Mouse (Mus musculus) testis, adult 2 months (tissue): ENCODE results near the gene Hic1.

Source experiments
- CTCF ChIP-seq: fragments of 200-500 bp; IDR thresholded peaks from 2 replicates; pipeline ENCODE4 v1.5.1; 2012; ENCODE audit warnings: low read depth, mild to moderate bottlenecking, inconsistent platforms, low read length, moderate library complexity; ENCODE audit not compliant: control insufficient read depth, insufficient read depth, insufficient replicate concordance
- POLR2A ChIP-seq: fragments of 200-500 bp; IDR thresholded peaks from 2 replicates; pipeline ENCODE4 v1.6.1; 2012; ENCODE audit warnings: low read depth, mild to moderate bottlenecking, inconsistent platforms, low read length, moderate library complexity; ENCODE audit not compliant: control insufficient read depth

DNA sequence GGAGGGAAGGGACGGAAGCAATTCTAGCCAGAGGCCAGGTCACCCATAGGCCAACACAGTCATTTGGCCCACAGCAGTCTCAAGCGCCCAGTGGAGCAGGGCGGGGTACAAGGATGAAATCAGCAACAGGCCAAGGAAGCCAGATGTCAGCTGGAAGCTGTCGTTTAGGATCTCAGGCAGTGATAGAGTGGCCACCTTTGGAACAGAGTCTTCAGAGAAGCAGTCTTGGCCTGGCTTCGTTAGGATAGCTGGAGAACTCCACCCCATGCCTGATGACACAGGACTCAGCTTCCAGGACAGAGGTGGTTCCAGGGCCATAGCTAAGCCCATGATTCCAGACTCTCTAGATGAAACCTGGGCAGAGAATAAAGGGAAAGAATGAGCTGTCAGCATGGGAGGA is 28.9 kb downstream of the Hic1 start:
- TF ChIP-seq POLR2A (no peak), CTCF (no peak)
